20 mouse cellular contexts compared by ENCODE assay signal in genomic region chr3:136794426-136795217, GRCm38 (mm10).
A peak's percentile ranks its signal among the peaks of the same experiment; 100 is the strongest.
DNase-seq lines count a peak whose midpoint lies in the region; ATAC-seq lines count a peak whose summit lies in the region.
"Had no signal": no experiment of that assay in that cellular context is flagged by ENCODE, and none has a peak within 500 bp of the region (broad histone marks: within the 10 kb centered on the region; RNA-seq: fewer than 3 reads in every experiment).

No protein-coding gene starts in this region.

- no peak overlapping the region for H3K9ac ChIP-seq in kidney, embryonic 16.5 days (replicated peaks; ENCODE audit: low read length)
- no peak overlapping the region for H3K9ac ChIP-seq in lung, embryonic 16.5 days (ENCODE audit: low read length)
- H3K9ac ChIP-seq: hindbrain, embryonic 12.5 days; midbrain, embryonic 13.5 days; neural tube, embryonic 13.5 days had no signal

- no peaks in the 10 kb centered on the region for H3K27me3 ChIP-seq in kidney, embryonic 16.5 days (ENCODE audit: insufficient read depth, low read length)
- H3K27me3 ChIP-seq in lung, embryonic 16.5 days (ENCODE audit: control insufficient read depth, insufficient read depth, low read depth, low read length), result no peaks in the 10 kb centered on the region
- H3K27me3 ChIP-seq: hindbrain, embryonic 12.5 days; midbrain, embryonic 13.5 days; neural tube, embryonic 13.5 days had no signal

- peaks cover 5% of the 10 kb centered on the region; the same call in 1 of the 2 replicates for H3K36me3 ChIP-seq in kidney, embryonic 16.5 days (ENCODE audit: insufficient read depth, low read length)
- 0 out of 2 replicates have a peak, but pooled peaks cover 3% of the 10 kb centered on the region for H3K36me3 ChIP-seq in lung, embryonic 16.5 days (ENCODE audit: control insufficient read depth, insufficient read depth, low read length)

- DNase-seq in kidney, adult 11 months, result peak; percentile 10
- DNase-seq in lung, postnatal 10 days, result no peak
- no peak for DNase-seq in spleen, postnatal 4 days (ENCODE audit: low spot score in 2 of 2)
- no peak for DNase-seq in right cerebral cortex, postnatal 4 days
- DNase-seq: adrenal gland, postnatal 25 days; cerebellum, adult 18-20 months; layer of hippocampus, adult 9-11 months; left cerebral cortex, postnatal 4 days; liver; lung, adult 18-20 months; spleen, adult 18-20 months; thymus, postnatal 36 days had no signal

- no peaks in the 10 kb centered on the region for H3K9me3 ChIP-seq in kidney, embryonic 16.5 days (ENCODE audit: low read length)
- no peaks in the 10 kb centered on the region for H3K9me3 ChIP-seq in lung, embryonic 16.5 days (ENCODE audit: control insufficient read depth, low read length)
- H3K9me3 ChIP-seq: hindbrain, embryonic 12.5 days; midbrain, embryonic 13.5 days; neural tube, embryonic 13.5 days had no signal

- peaks cover 5% of the 10 kb centered on the region; the same call in 1 of the 2 replicates for H3K4me1 ChIP-seq in kidney, embryonic 16.5 days (ENCODE audit: insufficient read depth, low read length)
- peaks cover 10% of the 10 kb centered on the region for H3K4me1 ChIP-seq in lung, embryonic 16.5 days (replicated peaks; ENCODE audit: control insufficient read depth, insufficient read depth, low read length)

- H3K4me3 ChIP-seq in kidney, embryonic 16.5 days (ENCODE audit: low read length), result no peak overlapping the region
- H3K4me3 ChIP-seq in lung, embryonic 16.5 days (ENCODE audit: low read length), result no peak overlapping the region
- H3K4me3 ChIP-seq: hindbrain, embryonic 12.5 days; left cerebral cortex, adult 2 months; midbrain, embryonic 13.5 days; neural tube, embryonic 13.5 days had no signal

- no peak overlapping the region for H3K27ac ChIP-seq in kidney, embryonic 16.5 days (ENCODE audit: low read length)
- peak overlapping the region; percentile 42; the same call in 1 of the 2 replicates for H3K27ac ChIP-seq in lung, embryonic 16.5 days (ENCODE audit: low read length)
- H3K27ac ChIP-seq: hindbrain, embryonic 12.5 days; left cerebral cortex, adult 2 months; midbrain, embryonic 13.5 days; neural tube, embryonic 13.5 days had no signal

- no peak overlapping the region for H3K4me2 ChIP-seq in kidney, embryonic 16.5 days (replicated peaks; ENCODE audit: low read depth, low read length)
- H3K4me2 ChIP-seq in lung, embryonic 16.5 days (ENCODE audit: low read depth, low read length), result no peak overlapping the region
- H3K4me2 ChIP-seq: hindbrain, embryonic 12.5 days; midbrain, embryonic 13.5 days; neural tube, embryonic 13.5 days had no signal

- WGBS in kidney, embryonic 16.5 days, result 78% methylated on average over 7 of the region's 7 CpGs
- WGBS in lung, embryonic 16.5 days, result 61% methylated on average over 7 of the region's 7 CpGs

- ATAC-seq in kidney, embryonic 16.5 days (ENCODE audit: low FRiP score, low TSS enrichment), result no peak
- no peak for ATAC-seq in lung, embryonic 16.5 days (ENCODE audit: low read depth)
- ATAC-seq in hematopoietic stem cell, adult 5-6 weeks (replicated peaks in 1 of 2; ENCODE audit: insufficient read depth in 1 of 2, low FRiP score in 2 of 2, low TSS enrichment in 1 of 2, low read depth in 1 of 2, poor library complexity in 2 of 2, severe bottlenecking in 2 of 2), result 0 out of 4 replicates have a peak, but pooled peaks have one; percentile 26 to 35
- ATAC-seq: activated CD4-positive, CD25-positive, alpha-beta regulatory T cell, adult 4 months; midbrain, embryonic 13.5 days had no signal

Comparison
In these comparisons a context has a peak if more than half of its experiments do, and no peak if none do; other contexts are left out.
1. ATAC-seq: peak in hematopoietic stem cell, adult 5-6 weeks (2 of 2); none in kidney, embryonic 16.5 days (single experiment) and lung, embryonic 16.5 days (single experiment).